Mouse (Mus musculus) heart, embryonic 11.5 days (tissue): ENCODE measurements at regions not wholly inside any gene's neighbourhood (a gene's known extent, or its start where the extent isn't known, plus 50 kb on each side); places are given as distances from the start of the nearest gene placed in this dataset.

Source experiments
- ATAC-seq: fragments of 200-750 bp; cut with Nextera tagmentation; replicated peaks from 2 replicates; pipeline ENCODE4 v1.8.0; 2017; ENCODE audit warnings: moderate library complexity; ENCODE audit not compliant: insufficient number of reproducible peaks, low FRiP score, low TSS enrichment
- H3K27ac ChIP-seq: fragments of 300-500 bp; sonication (generic); 2 replicates; pipeline ENCODE4 v1.5.1; 2014; ENCODE audit warnings: mild to moderate bottlenecking, low read depth, low read length
- H3K27me3 ChIP-seq: fragments of 300-500 bp; sonication (generic); 2 replicates; pipeline ENCODE4 v1.6.1; 2014; ENCODE audit warnings: mild to moderate bottlenecking, low read length, mixed read lengths; ENCODE audit not compliant: control insufficient read depth, insufficient read depth
- H3K36me3 ChIP-seq: fragments of 300-500 bp; sonication (generic); 2 replicates; pipeline ENCODE4 v1.6.1; 2014; ENCODE audit warnings: mild to moderate bottlenecking, low read length, moderate library complexity, mixed read lengths; ENCODE audit not compliant: control insufficient read depth, insufficient read depth
- H3K4me1 ChIP-seq: fragments of 300-500 bp; sonication (generic); 2 replicates; pipeline ENCODE4 v1.6.1; 2014; ENCODE audit warnings: low read length; ENCODE audit not compliant: control insufficient read depth, insufficient read depth
- H3K4me2 ChIP-seq: fragments of 300-500 bp; sonication (generic); 2 replicates; pipeline ENCODE4 v1.6.1; 2014; ENCODE audit warnings: mild to moderate bottlenecking, moderate library complexity
- H3K4me3 ChIP-seq: fragments of 300-500 bp; sonication (generic); 2 replicates; pipeline ENCODE4 v1.5.1; 2014; ENCODE audit warnings: low read depth, low read length
- H3K9ac ChIP-seq: fragments of 300-500 bp; sonication (generic); 2 replicates; pipeline ENCODE4 v1.6.1; 2014; ENCODE audit warnings: mild to moderate bottlenecking, low read depth, low read length, moderate library complexity
- H3K9me3 ChIP-seq: fragments of 300-500 bp; sonication (generic); replicated peaks from 2 replicates; pipeline ENCODE4 v1.6.1; 2016; ENCODE audit warnings: low read length; ENCODE audit not compliant: control insufficient read depth
- WGBS: fragments of 180-500 bp; shearing (Covaris S2); extraction: QIAGEN DNeasy Blood & Tissue Kit; methylation state at CpG from one replicate; pipeline ENCODE4 v1.1.7; 2014; ENCODE audit not compliant: insufficient replicate concordance; 5-methylcytosine and 5-hydroxymethylcytosine counted together

DNA sequence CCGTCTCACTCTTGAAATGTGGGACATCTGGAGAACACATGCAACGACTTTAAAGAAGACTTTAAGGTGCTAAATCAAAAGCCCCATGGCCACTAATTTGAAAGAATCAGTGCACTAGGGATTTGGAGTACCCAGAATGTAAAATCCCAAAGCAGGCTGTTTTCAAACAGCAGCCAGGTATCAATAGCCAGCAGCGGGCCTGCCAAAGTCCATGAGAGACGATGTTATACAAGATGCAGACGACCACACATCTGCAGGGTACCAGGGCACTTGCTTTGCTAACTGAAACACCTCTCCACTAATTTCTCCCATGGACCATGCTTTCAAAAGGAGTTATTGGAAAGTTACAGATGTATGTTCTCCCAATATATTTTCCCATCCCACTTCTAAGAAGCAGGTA, 119.9 kb upstream of the Csl start:
- Histone ChIP-seq H3K27me3 (no peaks in the 10 kb centered on the region), H3K4me1 (no peaks in the 10 kb centered on the region), H3K9me3 (no peaks in the 10 kb centered on the region), H3K9ac (no peak overlapping the region), H3K36me3 (no peaks in the 10 kb centered on the region), H3K4me2 (no peak overlapping the region), H3K4me3 (no peak overlapping the region), H3K27ac (no peak overlapping the region)
- 70% methylated on average over 5 of the region's 5 CpGs for WGBS
- ATAC-seq = no peak

GRCm38 (mm10) chr10:99864711-99865110, 105.3 kb upstream of the Csl start:
- Histone ChIP-seq H3K4me1 (no peaks in the 10 kb centered on the region), H3K27ac (no peak overlapping the region), H3K4me3 (no peak overlapping the region), H3K9ac (no peak overlapping the region), H3K4me2 (no peak overlapping the region), H3K36me3 (no peaks in the 10 kb centered on the region), H3K9me3 (no peaks in the 10 kb centered on the region), H3K27me3 (no peaks in the 10 kb centered on the region)
- no peak for ATAC-seq
- 72% methylated on average over 1 of the region's 1 CpGs for WGBS

- WGBS = 62% methylated on average over 10 of the region's 10 CpGs
- Histone ChIP-seq H3K4me1 (no peaks in the 10 kb centered on the region), H3K36me3 (no peaks in the 10 kb centered on the region), H3K4me2 (no peak overlapping the region), H3K27ac (no peak overlapping the region), H3K4me3 (no peak overlapping the region), H3K9me3 (no peaks in the 10 kb centered on the region), H3K9ac (no peak overlapping the region), H3K27me3 (no peaks in the 10 kb centered on the region)
- ATAC-seq = no peak
Observed at GRCm38 (mm10) chr10:99860322-99861089, 101.0 kb upstream of the Csl start.

- Histone ChIP-seq H3K9me3 (no peaks in the 10 kb centered on the region), H3K4me2 (no peak overlapping the region), H3K27me3 (no peaks in the 10 kb centered on the region), H3K27ac (no peak overlapping the region), H3K4me1 (no peaks in the 10 kb centered on the region), H3K9ac (no peak overlapping the region), H3K4me3 (no peak overlapping the region), H3K36me3 (no peaks in the 10 kb centered on the region)
- WGBS = 78% methylated on average over 5 of the region's 5 CpGs
- no peak for ATAC-seq
Observed at GRCm38 (mm10) chr10:99844110-99844509, 84.7 kb upstream of the Csl start.

GRCm38 (mm10) chr10:99841167-99841843, 81.8 kb upstream of the Csl start:
- no peaks in the 10 kb centered on the region for H3K27me3 ChIP-seq
- H3K9ac ChIP-seq = no peak overlapping the region
- no peaks in the 10 kb centered on the region for H3K36me3 ChIP-seq
- 65% methylated on average over 10 of the region's 10 CpGs for WGBS
- no peak overlapping the region for H3K4me3 ChIP-seq
- H3K4me2 ChIP-seq = no peak overlapping the region
- no peak for ATAC-seq
- H3K4me1 ChIP-seq = no peaks in the 10 kb centered on the region
- H3K9me3 ChIP-seq = no peaks in the 10 kb centered on the region
- H3K27ac ChIP-seq = no peak overlapping the region

DNA sequence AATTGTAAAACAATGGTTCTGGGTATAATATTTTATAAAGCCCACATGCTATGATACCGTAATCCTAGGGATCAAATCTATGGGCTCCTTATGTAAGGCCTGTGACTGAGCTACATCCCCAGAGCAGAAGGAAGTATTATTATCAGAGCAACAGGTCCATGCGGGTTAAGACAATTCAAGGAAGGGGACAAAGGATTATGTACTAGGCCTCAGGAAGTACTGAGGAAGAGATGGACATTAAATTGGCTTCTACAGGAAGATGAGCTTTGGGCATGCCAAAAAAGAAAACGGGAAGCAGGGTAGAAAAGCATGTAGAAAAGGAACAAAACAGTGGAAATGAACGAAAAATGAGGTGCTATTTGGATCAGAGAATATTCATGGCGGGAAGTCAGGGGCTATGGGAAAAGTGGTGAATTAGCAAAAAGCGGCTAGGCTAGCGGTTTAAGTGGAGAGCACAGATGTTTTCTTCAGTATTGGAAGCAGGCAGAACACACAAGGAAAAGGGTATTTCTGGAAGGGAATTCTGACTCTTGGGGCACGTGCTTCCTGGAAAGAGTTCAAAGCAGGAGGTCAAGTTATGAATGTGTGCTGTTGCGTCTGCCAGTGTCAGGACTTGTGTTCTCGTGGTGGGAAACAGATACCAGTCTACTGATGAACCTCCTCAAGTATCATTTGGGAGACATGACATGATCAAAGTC, 80.9 kb upstream of the Csl start:
- WGBS = 65% methylated on average over 10 of the region's 10 CpGs
- no peak for ATAC-seq

DNA sequence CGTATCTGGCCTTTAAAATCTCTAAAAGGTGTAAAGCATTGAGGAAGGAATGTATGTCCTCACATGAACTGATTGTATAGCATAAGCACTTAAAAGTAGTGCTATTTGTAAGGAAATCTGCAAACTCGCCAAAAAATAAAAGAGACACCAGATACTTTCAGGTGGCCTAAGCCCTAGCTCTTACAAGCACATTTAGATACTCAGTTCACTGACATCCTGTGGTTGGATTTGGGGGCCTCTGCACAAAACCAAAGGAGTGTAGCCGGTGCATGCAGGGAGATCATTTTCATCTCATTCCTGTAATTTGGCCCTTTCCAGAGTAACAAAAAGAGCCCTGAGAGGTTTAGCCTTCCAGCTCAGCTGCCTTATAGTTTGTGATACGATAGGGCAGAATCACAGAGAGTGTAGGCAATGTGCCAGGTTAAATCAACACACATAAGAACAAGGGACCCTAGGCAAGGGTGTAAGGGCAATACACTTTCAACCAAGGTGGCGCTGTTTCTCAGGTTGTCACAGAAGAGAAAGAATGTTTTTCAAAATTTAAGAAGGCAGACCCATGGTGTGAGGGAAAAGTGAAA, 77.5 kb upstream of the Csl start:
- WGBS = 77% methylated on average over 5 of the region's 5 CpGs

More for the DNA sequence above, 80.9 kb upstream of the Csl start:
- Histone ChIP-seq H3K4me3 (no peak overlapping the region), H3K9ac (no peak overlapping the region), H3K27me3 (no peaks in the 10 kb centered on the region), H3K9me3 (no peaks in the 10 kb centered on the region), H3K27ac (no peak overlapping the region), H3K4me2 (no peak overlapping the region), H3K4me1 (no peaks in the 10 kb centered on the region), H3K36me3 (no peaks in the 10 kb centered on the region)

GRCm38 (mm10) chr10:99834905-99835633, 75.6 kb upstream of the Csl start:
- Histone ChIP-seq H3K27me3 (no peaks in the 10 kb centered on the region), H3K36me3 (no peaks in the 10 kb centered on the region), H3K4me3 (no peak overlapping the region), H3K9me3 (no peaks in the 10 kb centered on the region), H3K4me1 (0 out of 2 replicates have a peak, but pooled peaks cover 3% of the 10 kb centered on the region), H3K9ac (no peak overlapping the region), H3K4me2 (no peak overlapping the region), H3K27ac (no peak overlapping the region)
- ATAC-seq = no peak
- WGBS = 59% methylated on average over 4 of the region's 4 CpGs

More for the DNA sequence above, 77.5 kb upstream of the Csl start:
- H3K4me2 ChIP-seq = no peak overlapping the region
- no peak overlapping the region for H3K27ac ChIP-seq
- H3K4me1 ChIP-seq = 0 out of 2 replicates have a peak, but pooled peaks cover 3% of the 10 kb centered on the region
- H3K27me3 ChIP-seq = no peaks in the 10 kb centered on the region
- no peak overlapping the region for H3K9ac ChIP-seq
- no peak for ATAC-seq
- H3K4me3 ChIP-seq = no peak overlapping the region
- no peaks in the 10 kb centered on the region for H3K9me3 ChIP-seq
- no peaks in the 10 kb centered on the region for H3K36me3 ChIP-seq
